Mouse (Mus musculus) cerebellum, adult 2 months (tissue): ENCODE measurements around the gene Vps8.

ENCODE experiments used
- CTCF ChIP-seq: fragments of 200-500 bp; IDR thresholded peaks from 2 replicates; pipeline ENCODE4 v1.5.1; 2011; ENCODE audit warnings: low read depth, mild to moderate bottlenecking, control low read depth, low read length, moderate library complexity, borderline replicate concordance; ENCODE audit not compliant: insufficient read depth
- POLR2A ChIP-seq: fragments of 200-500 bp; IDR thresholded peaks from 2 replicates; pipeline ENCODE4 v1.6.1; 2011; ENCODE audit warnings: low read length, control low read depth, borderline replicate concordance; ENCODE audit not compliant: insufficient read depth

GRCm38 (mm10) chr16:21413819-21414218, 9.1 kb upstream of the Vps8 start:
- TF ChIP-seq CTCF, result no peak
- TF ChIP-seq POLR2A, result no peak
